Mouse (Mus musculus) monocyte, adult 5-6 weeks (primary cell): Measurements from ENCODE around the gene Xrra1. TPM values are rescaled to one million over a fixed set of nuclear protein-coding genes. Genes with fewer than 3 reads are reported as not detected.
"Not testable (repeated sequence)": the region's sequence is repeated elsewhere in the genome, so short reads cannot be mapped to it uniquely, and the experiment has no call there.

Experiments
- ATAC-seq: fragments of 153-309, 156-312 bp; replicated peaks from 2 replicates; pipeline ENCODE4 v1.8.0; 2017; ENCODE audit warnings: mild to moderate bottlenecking; ENCODE audit not compliant: low TSS enrichment, insufficient number of reproducible peaks, severe bottlenecking, poor library complexity, low FRiP score
- total RNA-seq: library from RNA; stranded (forward); fragments of 200-1000, 200-491, 200-594 nt; gene quantifications from 3 replicates; pipeline ENCODE4 v1.2.3, GENCODE M21; 2017

Gene Xrra1
- 0.21 to 0.86 TPM in 2 of 3 replicates, not detected in the other for total RNA-seq

DNA sequence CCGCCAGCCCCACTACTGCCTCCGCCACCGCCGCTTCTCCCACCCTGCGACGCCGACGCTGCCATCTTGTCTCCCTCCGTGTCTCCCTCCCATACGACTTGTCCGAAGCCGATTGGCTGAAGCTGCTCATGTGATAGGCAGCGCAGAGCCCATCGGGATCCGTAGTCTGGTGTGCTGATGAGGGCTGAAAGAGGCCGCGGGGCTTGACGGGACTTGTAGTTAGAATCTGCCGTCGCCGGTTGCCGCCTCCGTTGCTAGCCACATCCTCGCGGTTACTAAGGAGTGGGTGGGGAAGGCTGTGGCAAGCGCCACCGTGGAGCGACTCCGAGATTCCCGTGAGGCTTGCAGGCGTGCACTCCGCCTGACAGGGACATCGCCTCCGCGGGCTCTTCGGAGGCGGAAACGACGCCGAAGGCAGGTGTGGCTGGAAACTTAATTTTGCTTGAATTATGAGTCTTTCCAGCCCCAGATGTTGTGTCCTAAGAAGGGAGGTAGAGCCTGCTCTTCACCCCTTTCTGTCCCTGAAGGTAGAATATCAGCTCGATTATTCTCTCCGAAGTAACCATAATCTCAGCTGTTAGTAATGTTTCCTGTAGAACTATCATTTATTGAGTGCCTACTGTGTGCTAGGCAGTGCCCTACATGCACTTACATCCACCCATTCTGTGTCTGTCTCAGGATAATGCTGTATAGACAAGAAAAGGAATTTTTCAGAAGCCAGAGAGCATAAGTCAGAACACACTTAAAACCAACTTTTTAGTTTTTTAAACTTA lies at the start of gene Xrra1:
Xrra1 (plus strand) TSS at position 304 of the 773 bp plus-strand sequence.
- peak; percentile 99 for ATAC-seq

DNA sequence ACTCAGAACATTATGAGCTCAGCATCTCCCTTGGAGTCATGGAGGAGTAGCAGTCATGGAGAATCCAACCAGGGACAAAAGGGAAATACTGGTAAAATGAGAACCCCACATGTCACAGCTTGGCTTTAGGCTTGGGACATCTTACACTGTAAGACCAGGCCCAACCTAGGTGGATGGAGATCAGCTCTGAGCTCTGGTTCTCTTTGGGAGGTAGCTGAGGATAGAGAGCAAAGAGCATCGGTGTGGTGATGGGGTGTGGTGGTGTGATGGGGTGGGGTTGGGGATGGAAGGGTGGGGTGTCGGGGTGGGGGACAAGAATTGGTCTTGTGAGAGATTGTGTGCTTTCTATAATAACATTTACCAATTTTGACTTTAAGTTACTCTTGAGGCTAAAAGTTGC lies 48.1 kb upstream of the Xrra1 start:
- no peak for ATAC-seq

DNA sequence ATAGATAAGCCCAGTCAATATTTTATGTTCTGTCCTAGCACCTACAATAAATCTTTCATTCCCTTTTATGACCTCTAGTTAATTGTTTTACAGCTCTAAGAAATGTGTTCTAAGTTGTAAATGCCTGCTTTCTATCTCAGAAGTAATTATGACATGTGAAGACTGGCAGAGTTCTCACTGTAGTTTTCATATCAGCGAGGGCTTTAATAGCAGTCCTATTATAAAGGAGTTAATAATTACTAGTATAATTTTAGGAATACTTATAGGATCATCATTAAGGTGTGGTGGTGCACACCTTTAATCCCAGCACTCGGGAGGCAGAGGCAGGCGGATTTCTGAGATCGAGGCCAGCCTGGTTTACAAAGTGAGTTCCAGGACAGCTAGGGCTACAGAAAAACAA lies 47.3 kb upstream of the Xrra1 start:
- no peak for ATAC-seq

DNA sequence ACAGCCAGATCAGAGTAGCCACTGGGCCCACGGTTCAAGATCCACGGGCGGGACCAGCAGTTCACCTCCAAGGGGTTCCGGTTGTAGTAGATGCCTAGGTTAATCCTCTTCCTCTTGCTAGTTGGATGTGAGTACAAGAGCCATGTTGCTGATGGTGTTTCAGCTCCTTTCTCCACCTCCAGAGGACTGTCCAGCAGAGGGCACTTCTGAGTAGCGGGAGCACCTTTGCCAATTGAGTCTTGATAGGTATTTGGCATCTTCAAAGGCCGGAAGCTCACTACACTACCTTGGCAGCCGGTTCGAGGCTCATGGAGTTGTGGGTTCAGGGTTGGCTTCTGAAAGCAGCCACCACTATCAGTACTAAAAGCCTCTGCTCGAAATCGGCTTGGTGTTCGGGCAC lies 45.5 kb upstream of the Xrra1 start:
- no peak for ATAC-seq

DNA sequence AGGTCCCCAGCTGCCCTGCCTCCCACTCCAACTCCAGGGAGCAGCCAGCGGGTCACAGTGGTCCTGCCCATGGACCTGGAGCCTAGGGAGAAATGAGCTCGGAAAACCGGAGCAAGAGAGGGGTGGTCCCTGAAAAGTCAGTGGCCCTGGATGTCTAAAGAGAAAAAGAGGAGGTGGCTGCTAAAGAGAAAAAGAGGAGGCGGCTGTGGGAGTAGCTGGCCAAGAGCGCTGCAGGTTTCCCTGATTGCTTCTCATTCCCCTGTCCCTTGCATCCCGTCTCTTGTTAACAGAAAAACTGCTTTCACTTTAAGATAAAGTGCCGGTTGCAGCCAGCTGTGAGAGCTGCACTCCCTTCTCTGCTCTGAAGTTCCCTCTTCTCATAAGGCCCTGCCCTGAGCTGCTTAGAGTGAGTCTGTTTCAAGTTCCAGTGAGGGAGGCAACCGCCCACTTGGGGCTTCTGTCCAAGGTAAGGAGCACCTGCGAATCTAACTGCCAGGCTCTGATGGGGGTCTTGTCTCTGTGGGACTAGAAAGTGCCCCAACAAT lies 40.7 kb upstream of the Xrra1 start:
- ATAC-seq: not testable (repeated sequence)

DNA sequence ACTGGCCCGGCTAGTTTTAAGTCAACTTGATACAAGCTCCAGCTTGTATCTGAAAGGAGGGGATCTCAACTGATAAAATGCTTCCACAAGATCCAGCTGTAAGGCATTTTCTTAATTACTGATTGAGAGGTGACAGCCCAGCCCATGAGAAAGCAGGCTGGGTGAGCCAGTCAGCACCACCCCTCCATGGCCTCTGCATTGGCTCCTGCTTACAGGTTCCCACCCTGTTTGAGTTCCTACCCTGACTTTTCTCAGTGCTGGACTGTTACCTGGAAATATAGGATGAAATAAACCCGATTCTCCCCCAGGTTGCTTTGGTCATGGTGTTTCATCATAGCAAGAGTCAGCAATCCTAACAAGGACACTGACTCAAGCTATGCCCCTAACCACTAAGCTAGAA lies 37.0 kb upstream of the Xrra1 start:
- ATAC-seq: no peak

DNA sequence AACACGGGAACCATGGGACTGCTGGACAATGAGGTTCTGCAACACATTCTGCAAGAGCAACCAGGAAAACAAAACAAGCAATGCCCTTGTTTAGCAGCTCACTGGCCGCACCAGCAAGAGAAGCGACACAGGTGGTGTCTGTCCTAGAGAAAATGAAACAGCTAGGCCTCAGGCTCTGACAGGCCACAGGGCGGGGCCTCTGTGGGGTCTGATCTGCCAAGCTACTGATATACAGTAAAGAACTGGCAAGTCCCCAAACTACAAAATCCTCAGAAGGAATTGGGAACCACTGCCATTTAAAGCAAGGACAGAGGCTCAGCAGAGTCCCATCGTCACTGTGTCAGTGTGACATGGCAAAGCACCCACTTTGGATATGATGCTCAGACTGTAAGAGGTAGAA lies 36.5 kb upstream of the Xrra1 start:
- no peak for ATAC-seq

DNA sequence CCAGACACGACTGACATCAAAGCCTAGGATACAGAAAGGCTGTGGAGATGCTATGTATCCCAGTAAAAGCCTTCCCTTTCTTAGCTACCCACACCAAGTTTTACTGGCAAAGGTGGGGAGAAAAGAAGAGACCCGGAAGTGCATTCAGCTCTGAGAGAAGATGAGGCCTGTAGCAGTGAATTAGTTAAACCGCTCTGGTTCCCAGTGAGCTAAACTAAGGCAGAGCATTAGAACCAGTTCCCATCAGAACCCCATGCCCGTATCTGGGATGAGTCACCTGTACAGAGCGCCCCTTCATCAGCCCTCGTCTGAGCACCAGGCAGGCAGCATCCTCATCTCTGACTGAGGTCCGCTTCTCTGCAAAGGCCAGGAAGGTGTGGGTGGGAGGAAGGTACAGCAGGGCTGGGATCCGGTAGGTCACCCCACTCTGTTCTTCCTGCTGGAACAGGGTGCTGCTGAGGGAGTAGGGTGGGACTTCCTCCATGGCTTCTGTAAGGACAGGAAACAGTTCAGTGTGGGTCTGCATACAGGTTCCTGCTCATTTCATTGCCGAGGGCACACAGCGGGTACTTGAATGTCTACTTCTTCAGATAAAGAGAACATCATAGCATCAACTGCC lies 35.8 kb upstream of the Xrra1 start:
- ATAC-seq: no peak

DNA sequence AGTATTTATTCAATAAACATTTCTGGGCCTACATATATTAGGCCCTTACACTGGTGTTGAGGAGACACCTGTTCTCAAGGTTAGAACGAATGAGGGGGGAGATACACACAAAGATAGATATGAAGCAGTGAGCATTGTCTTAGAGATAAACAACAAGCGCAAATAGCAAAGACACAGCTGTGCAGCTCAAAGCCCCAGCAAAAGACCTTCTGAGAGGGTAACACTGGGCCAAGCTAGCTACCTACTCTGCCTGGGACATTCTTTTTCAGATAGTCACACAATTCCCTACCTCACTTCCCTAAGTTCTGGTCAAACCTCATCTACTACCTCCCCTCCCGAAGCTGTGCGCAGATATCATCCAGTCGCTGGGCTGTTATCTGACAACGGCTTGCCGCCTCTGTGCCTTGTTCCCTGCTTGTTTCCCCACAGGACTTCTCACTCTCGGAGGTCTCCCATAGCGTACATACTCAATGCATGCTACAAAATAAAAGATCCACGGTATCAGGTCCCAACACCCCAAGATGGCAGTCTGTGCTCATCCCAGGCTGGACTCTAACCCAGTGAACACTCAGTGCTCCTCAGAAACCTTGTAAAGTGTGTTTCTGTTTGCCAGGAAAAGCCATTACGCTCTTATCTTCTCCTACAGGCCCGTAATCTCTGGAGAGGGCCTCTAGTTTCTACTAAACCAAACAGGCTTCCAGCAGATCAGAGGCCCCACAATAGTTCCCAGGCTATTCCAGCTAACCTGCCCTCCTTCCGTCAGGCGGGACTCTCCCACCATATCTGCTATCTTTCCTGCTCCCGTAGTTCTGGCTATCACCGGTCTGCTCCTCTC lies 34.0 kb upstream of the Xrra1 start:
- no peak for ATAC-seq

DNA sequence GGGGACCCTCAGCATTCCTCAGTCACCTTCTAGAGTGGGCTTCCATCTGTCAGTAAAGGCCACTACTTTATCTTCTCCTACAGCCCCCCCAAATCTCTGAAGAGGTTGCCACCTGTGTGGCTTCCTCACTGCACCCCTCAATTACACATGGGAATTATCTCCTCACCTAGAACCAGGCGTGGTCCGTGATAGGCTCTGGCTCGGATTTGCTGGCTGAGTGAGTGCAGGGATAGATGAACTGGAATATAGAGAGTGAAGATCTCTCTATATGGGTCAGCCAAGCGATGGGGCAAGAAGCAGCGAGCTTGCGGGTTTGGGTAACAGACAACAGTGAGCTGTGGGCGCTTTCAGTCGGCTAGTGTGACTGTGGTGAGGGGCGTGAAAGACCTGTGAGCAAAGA lies 33.4 kb upstream of the Xrra1 start:
- ATAC-seq: no peak

DNA sequence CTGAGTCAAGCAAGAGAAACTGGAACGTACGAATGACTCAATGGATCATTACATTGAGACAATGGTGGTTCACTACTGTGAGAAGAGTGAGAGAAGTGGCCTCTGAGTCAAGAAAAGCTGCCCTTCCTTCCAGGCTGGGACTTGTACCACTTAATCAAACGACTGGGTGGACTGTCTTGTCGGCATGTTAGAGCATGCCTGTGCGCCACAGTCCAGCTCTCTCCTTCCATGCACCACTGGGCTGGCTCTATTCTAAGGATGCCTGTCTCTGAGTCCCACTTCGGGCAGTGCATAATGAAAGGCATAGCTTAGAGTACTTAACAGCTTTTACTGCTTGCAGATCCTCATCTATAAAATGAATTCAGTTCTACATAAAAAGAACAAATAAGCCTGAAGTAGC lies 32.8 kb upstream of the Xrra1 start:
- ATAC-seq: no peak

DNA sequence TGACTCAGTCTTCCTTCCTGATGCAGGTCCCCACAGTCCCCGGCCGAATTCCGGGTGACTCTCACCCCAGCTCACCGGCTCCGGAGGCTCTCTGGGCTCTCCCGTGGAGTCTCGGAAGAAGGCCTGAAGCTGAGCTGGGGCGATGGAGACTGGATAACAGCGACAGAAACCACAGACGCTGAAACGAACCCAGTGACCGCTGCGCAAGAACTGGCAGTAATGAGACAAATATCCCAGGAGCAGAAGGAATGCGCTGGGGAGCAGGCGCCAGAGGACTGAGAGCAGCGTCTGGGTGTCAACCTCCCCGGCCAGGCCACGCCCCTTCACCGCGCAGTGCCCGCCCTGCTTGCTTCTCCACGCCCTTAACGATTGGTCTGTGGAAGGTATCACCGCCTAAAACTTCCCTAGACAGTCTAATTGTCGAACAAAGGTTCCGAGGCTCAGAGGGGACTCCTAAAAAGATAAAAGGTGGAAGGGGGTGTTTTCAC lies 30.8 kb upstream of the Xrra1 start, which contains the start of gene Neu3:
Neu3 (minus strand) TSS at position 335 of the 488 bp plus-strand sequence.
- peak; percentile 97 for ATAC-seq

DNA sequence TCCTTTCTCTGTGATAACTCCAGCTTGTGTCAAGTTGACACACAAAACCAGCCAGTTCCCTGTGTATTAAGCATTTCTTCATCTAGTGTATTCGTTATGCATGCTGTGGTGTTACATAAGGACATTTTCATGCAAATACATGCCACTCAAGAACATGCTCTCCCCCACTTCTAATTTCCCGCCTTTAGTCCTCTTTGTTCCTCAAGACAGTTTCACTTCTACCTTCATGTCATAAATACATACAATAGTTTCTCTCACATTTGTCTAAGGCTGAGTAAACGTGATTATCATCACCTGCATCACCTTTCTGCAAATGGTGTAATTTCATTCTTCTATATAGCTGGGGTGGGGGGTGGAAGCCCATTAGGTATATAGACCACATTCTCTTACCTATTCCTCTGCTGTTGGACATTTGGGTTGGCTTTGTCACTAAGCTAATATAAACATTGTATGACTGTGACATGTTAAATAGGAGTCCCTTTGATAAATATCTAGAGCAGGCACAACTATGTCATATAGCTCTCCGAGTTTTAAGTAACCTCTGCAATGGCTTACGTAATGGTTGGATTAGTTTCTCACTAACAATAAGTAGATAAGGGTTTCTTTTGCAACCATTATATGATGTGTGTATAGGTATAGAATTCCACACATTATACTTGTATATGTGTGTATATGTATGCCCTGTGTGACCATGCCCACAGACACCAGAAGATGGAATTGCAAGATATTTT lies 25.6 kb upstream of the Xrra1 start:
- ATAC-seq: 0 out of 2 replicates have a peak, but pooled peaks have one; percentile 38

DNA sequence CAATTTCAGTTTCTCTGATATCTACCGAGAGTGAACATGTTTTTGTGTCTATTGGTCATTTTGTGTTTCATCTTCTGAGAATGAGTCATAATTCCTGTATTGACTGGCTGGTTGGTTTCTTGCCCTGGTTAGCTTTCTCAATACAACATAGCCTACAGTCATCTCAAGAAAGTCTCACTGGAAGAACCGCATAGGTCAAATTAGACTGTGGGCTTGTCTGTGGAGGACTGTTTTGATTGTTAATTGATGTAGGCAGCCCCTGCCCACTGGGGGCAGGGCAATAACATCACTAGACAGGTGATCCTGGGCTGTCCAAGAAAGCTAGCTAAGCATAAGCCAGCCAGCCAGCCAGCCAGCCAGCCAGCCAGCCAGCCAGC lies 25.1 kb upstream of the Xrra1 start:
- no peak for ATAC-seq

DNA sequence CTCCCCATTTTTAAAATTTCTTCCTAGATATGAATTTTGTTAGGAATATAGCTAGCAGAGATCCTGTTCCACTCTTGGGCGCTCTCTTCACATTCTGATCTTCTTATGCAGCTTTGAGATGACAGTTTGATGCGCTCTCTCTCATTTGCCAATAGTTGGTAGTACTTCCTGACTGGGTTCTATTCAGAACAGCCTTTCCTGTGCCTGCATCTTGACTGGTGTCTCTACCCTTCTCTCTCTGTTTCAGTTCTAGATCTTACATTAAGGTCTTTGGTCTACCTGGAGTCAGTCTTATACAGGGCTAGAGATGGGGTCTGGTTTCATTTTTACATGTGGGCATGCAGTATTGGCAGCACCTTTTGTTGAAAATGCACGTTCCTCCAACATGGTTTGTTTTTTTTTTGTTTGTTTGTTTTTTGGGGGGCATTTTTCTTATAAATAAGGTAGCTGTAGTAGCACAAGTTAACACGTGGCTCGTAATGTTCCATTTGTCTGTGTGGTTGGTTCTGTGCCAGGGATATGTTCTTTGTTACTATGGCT lies 24.5 kb upstream of the Xrra1 start:
- no peak for ATAC-seq

DNA sequence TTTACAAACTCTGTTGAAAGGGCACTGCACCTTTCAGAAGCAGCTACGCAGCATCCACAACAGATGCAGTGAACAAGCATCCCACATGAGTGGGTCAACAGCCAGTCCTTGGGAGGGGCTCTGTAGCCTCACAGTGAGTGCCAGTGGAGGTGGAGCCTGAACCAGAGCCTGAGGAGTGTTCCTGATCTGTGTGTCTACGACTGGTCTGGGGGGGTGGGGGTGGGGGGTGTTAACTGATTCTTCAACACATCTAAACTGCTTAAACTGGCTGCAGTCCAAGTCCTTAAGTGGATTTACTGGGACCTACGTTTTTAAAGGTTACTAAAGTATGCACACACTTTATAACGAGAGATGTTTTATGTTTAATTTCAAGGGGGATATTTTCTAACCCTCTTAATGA lies 22.1 kb upstream of the Xrra1 start:
- no peak for ATAC-seq

DNA sequence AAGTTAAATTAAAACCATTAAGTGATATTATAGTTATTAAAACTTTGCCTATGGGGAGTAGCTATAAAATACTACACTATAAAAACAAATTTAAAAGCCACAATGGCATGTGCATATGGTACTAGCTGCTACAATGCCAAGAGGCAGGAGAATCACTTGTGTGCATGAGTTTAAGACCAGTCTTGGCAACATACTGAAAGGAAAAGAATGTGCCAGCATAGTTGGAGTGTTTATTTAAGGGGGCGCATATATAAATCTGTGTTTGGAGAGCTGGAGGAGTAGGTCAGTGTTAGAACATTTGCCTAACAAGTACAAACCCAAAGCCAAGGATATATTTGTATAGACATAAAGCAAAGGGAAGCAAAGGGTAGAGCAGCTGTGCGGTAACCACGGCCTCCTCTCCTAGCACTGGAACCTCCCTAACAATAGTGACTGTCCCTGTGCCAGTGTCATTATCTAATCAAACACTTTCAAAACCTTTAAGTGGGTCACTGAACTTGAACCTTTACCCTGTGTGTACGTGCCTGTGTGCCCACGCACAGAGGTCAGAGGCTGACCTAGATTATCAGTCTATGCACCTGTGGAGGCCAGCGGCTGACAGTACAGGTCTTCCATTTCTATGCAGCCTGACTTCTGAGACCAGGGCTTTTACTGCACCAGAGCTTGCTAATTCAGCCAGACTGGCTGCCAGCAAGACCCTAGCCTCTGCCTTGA lies 21.4 kb upstream of the Xrra1 start:
- ATAC-seq: no peak

DNA sequence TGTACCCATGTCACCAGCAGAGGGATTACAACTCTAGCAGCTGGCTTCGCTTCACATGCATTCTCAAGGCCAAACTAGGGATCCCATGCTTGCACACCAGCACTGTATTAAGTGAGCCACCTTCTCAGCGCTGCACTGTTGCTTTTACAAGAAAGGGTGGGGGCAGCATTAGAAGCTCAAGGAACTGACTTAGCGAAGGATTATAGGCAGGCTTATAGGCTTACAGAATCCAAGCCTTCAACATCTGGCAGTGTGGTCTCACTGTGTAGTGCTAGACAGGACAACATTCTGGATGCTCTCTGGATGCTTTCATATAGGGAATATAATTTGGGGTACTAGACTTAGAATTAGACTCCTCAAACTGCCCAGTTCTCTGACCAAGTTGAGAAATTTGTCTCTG lies 20.7 kb upstream of the Xrra1 start:
- no peak for ATAC-seq
